ENCODE assay signal across 10 mouse cellular contexts in the genomic region with DNA sequence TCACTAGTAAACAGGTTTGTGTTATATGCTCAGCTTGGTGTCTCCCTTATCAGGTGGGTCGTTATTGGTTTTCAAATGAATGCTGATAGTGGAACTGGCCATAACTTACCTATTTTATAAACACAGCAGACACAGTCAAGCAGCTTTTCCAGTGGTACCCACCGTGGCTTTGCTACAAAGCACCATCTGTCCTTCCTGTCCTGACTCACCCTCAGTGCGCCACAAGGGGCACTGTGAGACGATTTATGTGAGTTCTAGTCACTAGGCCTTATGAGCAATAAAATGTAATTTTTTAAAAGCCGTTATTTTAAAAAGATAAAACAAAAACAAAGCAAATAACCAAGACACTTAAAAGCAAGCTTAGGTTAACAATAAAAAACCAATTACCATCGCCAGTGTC. TPM values are rescaled to one million over a fixed set of nuclear protein-coding genes. Genes with fewer than 3 reads are reported as not detected.
A peak's percentile ranks its signal among the peaks of the same experiment; 100 is the strongest.
DNase-seq lines count a peak whose midpoint lies in the region; ATAC-seq lines count a peak whose summit lies in the region.
"Had no signal": no experiment of that assay in that cellular context is flagged by ENCODE, and none has a peak within 500 bp of the region (broad histone marks: within the 10 kb centered on the region; RNA-seq: fewer than 3 reads in every experiment).

No protein-coding gene starts in this region.

- no peak overlapping the region for H3K27ac ChIP-seq in hindbrain, embryonic 14.5 days
- no peak overlapping the region for H3K27ac ChIP-seq in hindbrain, embryonic 10.5 days
- no peak overlapping the region for H3K27ac ChIP-seq in neural tube, embryonic 12.5 days
- H3K27ac ChIP-seq: liver, embryonic 13.5 days had no signal

- no peak for ATAC-seq in hindbrain, embryonic 14.5 days (ENCODE audit: low FRiP score)
- ATAC-seq in neural tube, embryonic 12.5 days (ENCODE audit: low FRiP score, low read depth), result peak; percentile 30; the same call in 1 of the 2 replicates
- ATAC-seq: intestine, embryonic 16.5 days had no signal

- H3K9ac ChIP-seq in hindbrain, embryonic 14.5 days, result no peak overlapping the region
- no peak overlapping the region for H3K9ac ChIP-seq in neural tube, embryonic 12.5 days
- H3K9ac ChIP-seq: liver, embryonic 13.5 days had no signal

- H3K4me1 ChIP-seq in hindbrain, embryonic 14.5 days (replicated peaks; ENCODE audit: control insufficient read depth, insufficient read depth, low read length), result no peaks in the 10 kb centered on the region
- H3K4me1 ChIP-seq in hindbrain, embryonic 10.5 days (replicated peaks), result peaks cover 2% of the 10 kb centered on the region; the same call in 1 of the 2 replicates
- no peaks in the 10 kb centered on the region for H3K4me1 ChIP-seq in neural tube, embryonic 12.5 days

- peak; percentile 39 for DNase-seq in hindbrain, embryonic 14.5 days (ENCODE audit: low spot score)
- DNase-seq in hindbrain, embryonic 10.5 days (ENCODE audit: low spot score), result no peak
- DNase-seq in neural tube, embryonic 10.5 days (ENCODE audit: extremely low spot score, low spot score), result no peak
- DNase-seq in brain, adult 2 months (ENCODE audit: low read depth, low spot score), result peak; percentile 72
- peak; percentile 24 for DNase-seq in thymus, postnatal 14 days
- no peak for DNase-seq in layer of hippocampus, adult 8-10 months (ENCODE audit: low spot score in 2 of 2)
- DNase-seq: liver, embryonic 13.5 days had no signal

- no peaks in the 10 kb centered on the region for H3K9me3 ChIP-seq in hindbrain, embryonic 14.5 days (ENCODE audit: control insufficient read depth, low read length)
- no peaks in the 10 kb centered on the region for H3K9me3 ChIP-seq in hindbrain, embryonic 10.5 days
- no peaks in the 10 kb centered on the region for H3K9me3 ChIP-seq in neural tube, embryonic 12.5 days
- H3K9me3 ChIP-seq: liver, embryonic 13.5 days had no signal

- no peaks in the 10 kb centered on the region for H3K27me3 ChIP-seq in hindbrain, embryonic 14.5 days (ENCODE audit: control insufficient read depth, insufficient read depth, low read length)
- no peaks in the 10 kb centered on the region for H3K27me3 ChIP-seq in hindbrain, embryonic 10.5 days (ENCODE audit: insufficient read depth, poor library complexity, severe bottlenecking)
- no peaks in the 10 kb centered on the region for H3K27me3 ChIP-seq in neural tube, embryonic 12.5 days (replicated peaks)
- H3K27me3 ChIP-seq: liver, embryonic 13.5 days had no signal

- H3K4me3 ChIP-seq in hindbrain, embryonic 14.5 days (replicated peaks; ENCODE audit: low read length), result no peak overlapping the region
- H3K4me3 ChIP-seq in hindbrain, embryonic 10.5 days, result no peak overlapping the region
- H3K4me3 ChIP-seq in neural tube, embryonic 12.5 days, result no peak overlapping the region
- H3K4me3 ChIP-seq: liver, embryonic 13.5 days had no signal

- no peak overlapping the region for H3K4me2 ChIP-seq in hindbrain, embryonic 14.5 days (replicated peaks)
- no peak overlapping the region for H3K4me2 ChIP-seq in neural tube, embryonic 12.5 days (replicated peaks)
- H3K4me2 ChIP-seq: liver, embryonic 13.5 days had no signal

- H3K36me3 ChIP-seq in hindbrain, embryonic 14.5 days (replicated peaks; ENCODE audit: control insufficient read depth, insufficient read depth), result no peaks in the 10 kb centered on the region
- H3K36me3 ChIP-seq in hindbrain, embryonic 10.5 days, result no peaks in the 10 kb centered on the region
- H3K36me3 ChIP-seq in neural tube, embryonic 12.5 days, result no peaks in the 10 kb centered on the region

- WGBS in hindbrain, embryonic 14.5 days, result 55% methylated on average over 6 of the region's 6 CpGs
- WGBS in hindbrain, embryonic 10.5 days, result 56% methylated on average over 6 of the region's 6 CpGs
- 54% methylated on average over 6 of the region's 6 CpGs for WGBS in neural tube, embryonic 12.5 days

RNA-seq across cellular contexts. Expression of gene Tmem144, which starts 13.8 kb away (rescaled TPM):
- polyA plus RNA-seq in hindbrain, embryonic 14.5 days (2014; fragmentation: Nextera tagmentation; extraction: Ambion mirVana), result 1.2 and 2.0 TPM in 2 replicates
- 1.9 and 3.3 TPM in 2 replicates for polyA plus RNA-seq in hindbrain, embryonic 10.5 days (2016; fragmentation: Nextera tagmentation; extraction: Ambion mirVana)
- 2.2 and 2.4 TPM in 2 replicates for polyA plus RNA-seq in neural tube, embryonic 12.5 days (2016; fragmentation: Nextera tagmentation; extraction: Ambion mirVana)
- total RNA-seq in layer of hippocampus, adult 8-10 months (2022), result 10 to 100 TPM; 17.0 to 25.2 (median 21.8) TPM

RNA-seq across cellular contexts. Expression of gene Fam198b, which starts 45.6 kb away (rescaled TPM):
- polyA plus RNA-seq in hindbrain, embryonic 14.5 days (2014; fragmentation: Nextera tagmentation; extraction: Ambion mirVana), result 1.7 and 4.8 TPM in 2 replicates
- 1.6 and 1.7 TPM in 2 replicates for polyA plus RNA-seq in hindbrain, embryonic 10.5 days (2016; fragmentation: Nextera tagmentation; extraction: Ambion mirVana)
- polyA plus RNA-seq in neural tube, embryonic 12.5 days (2016; fragmentation: Nextera tagmentation; extraction: Ambion mirVana), result 6.5 and 7.9 TPM in 2 replicates
- 1 to 10 TPM; 4.7 to 7.8 (median 5.2) TPM for total RNA-seq in layer of hippocampus, adult 8-10 months (2022)
- total RNA-seq: neutrophil, adult 5-6 weeks had no signal

Comparison
In these comparisons a context has a peak if more than half of its experiments do, and no peak if none do; other contexts are left out.
1. DNase-seq: peak in hindbrain, embryonic 14.5 days (single experiment), brain, adult 2 months (single experiment) and thymus, postnatal 14 days (single experiment); none in hindbrain, embryonic 10.5 days (single experiment), neural tube, embryonic 10.5 days (single experiment) and layer of hippocampus, adult 8-10 months (0 of 2).